Mouse (Mus musculus): ENCODE results near the gene Chchd1. TPM values are rescaled to one million over a fixed set of nuclear protein-coding genes. Genes with fewer than 3 reads are reported as not detected.

The Chchd1 gene
- polyA plus RNA-seq, 1 experiment from 2014 or later = 194 TPM

DNA sequence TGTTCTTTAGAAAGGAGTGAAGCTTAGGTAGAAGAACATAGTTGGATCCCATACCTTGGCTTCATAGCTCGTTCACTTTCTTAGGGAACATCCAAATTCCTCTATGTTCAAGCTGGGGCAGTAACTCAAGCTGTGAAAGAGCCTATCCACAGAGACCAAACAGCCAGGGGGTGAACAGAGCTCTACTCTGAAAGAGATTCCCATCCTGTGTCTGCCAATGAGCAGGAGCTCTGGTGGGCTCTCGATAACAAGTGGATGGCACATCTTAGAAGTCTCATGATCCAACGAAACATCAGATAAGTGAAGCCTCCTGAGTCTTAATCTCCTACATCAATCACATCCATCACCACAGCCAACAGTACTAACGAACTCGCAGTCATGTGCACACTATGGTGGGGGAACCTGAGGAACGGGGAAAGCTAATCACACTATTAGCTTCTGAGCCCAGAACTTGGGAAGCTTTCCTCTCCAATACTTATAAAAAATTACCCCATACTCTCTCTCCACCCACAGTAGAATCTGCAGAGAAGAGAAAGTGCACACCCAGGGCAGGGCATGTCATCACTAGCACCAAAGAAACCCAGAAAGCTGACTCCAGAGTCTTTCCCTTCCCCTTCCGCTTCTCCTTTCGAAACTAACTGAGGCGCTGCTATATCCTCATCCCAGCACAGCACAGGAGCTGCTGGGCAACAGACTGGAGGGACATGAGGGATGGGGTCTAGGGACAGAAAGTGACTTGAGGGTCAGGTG is 28.2 kb downstream of the Chchd1 start:
- Histone ChIP-seq H3K4me3 (replicated peaks; ENCODE audit: low read length) (no peak overlapping the region), H3K9me3 (ENCODE audit: control insufficient read depth, low read length) (no peaks in the 10 kb centered on the region), H3K36me3 (replicated peaks; ENCODE audit: control insufficient read depth, insufficient read depth) (peaks cover 56% of the 10 kb centered on the region), H3K4me1 (replicated peaks; ENCODE audit: control insufficient read depth, insufficient read depth, low read length) (peaks cover 10% of the 10 kb centered on the region), H3K27me3 (ENCODE audit: control insufficient read depth, insufficient read depth, low read length) (no peaks in the 10 kb centered on the region), H3K4me2 (replicated peaks) (no peak overlapping the region), H3K9ac (no peak overlapping the region), H3K27ac (no peak overlapping the region)
- WGBS = 94% methylated on average over 9 of the region's 9 CpGs
- no peak for DNase-seq (ENCODE audit: low spot score)
- ATAC-seq (ENCODE audit: low FRiP score) = no peak

DNA sequence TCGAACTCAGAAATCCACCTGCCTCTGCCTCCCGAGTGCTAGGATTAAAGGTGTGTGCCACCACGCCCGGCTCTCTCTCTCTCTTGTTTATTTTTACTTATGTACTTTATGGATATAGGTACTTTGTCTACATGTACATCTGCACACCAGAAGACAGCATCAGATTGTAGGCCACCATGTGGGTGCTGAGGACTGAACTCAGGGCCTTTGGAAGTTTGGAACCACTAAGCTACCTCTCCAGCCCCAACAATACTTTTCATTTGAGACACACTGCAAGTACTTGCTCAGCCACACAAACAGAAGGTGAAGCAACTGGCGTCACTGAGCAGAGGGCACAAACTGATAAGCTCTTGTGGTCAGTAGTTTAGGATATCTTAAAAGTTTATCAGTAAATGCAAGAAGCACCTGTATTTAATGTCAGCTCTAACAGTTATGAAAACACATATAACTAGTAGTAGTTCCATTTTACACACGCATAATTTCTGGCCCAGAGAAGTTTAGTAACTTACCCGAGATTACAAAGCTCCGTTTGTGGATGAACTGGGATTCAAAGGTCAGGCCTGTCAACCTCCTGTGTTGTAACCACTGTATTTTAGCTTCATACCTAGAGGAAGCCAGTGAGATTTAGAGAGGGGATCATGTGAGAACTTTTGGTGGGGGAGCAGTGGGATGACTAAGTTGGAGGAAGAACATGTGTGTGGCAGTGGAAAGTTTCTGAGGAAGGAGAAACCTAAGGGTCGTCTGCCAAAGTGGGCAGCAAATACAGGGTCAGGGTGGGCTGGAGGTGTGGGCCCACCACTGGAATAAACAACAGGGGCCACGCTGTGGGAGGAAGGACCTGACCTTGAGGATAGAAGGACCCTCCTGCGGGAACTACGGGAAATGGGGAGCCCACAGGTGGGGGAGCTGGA is 30.5 kb downstream of the Chchd1 start:
- 51% methylated on average over 12 of the region's 12 CpGs for WGBS
- H3K4me2 ChIP-seq (replicated peaks) = peak overlapping the region; percentile 91
- H3K4me1 ChIP-seq (replicated peaks; ENCODE audit: control insufficient read depth, insufficient read depth, low read length) = peaks cover 10% of the 10 kb centered on the region
- H3K4me3 ChIP-seq (replicated peaks; ENCODE audit: low read length) = peak overlapping the region; percentile 84
- peaks cover 52% of the 10 kb centered on the region for H3K36me3 ChIP-seq (replicated peaks; ENCODE audit: control insufficient read depth, insufficient read depth)
- no peaks in the 10 kb centered on the region for H3K9me3 ChIP-seq (ENCODE audit: control insufficient read depth, low read length)
- H3K27ac ChIP-seq = peak overlapping the region; percentile 78; the same call in 1 of the 2 replicates
- ATAC-seq (ENCODE audit: low FRiP score) (no peak), DNase-seq (ENCODE audit: low spot score) (no peak)
- H3K9ac ChIP-seq = peak overlapping the region; percentile 91
- H3K27me3 ChIP-seq (ENCODE audit: control insufficient read depth, insufficient read depth, low read length) = no peaks in the 10 kb centered on the region

DNA sequence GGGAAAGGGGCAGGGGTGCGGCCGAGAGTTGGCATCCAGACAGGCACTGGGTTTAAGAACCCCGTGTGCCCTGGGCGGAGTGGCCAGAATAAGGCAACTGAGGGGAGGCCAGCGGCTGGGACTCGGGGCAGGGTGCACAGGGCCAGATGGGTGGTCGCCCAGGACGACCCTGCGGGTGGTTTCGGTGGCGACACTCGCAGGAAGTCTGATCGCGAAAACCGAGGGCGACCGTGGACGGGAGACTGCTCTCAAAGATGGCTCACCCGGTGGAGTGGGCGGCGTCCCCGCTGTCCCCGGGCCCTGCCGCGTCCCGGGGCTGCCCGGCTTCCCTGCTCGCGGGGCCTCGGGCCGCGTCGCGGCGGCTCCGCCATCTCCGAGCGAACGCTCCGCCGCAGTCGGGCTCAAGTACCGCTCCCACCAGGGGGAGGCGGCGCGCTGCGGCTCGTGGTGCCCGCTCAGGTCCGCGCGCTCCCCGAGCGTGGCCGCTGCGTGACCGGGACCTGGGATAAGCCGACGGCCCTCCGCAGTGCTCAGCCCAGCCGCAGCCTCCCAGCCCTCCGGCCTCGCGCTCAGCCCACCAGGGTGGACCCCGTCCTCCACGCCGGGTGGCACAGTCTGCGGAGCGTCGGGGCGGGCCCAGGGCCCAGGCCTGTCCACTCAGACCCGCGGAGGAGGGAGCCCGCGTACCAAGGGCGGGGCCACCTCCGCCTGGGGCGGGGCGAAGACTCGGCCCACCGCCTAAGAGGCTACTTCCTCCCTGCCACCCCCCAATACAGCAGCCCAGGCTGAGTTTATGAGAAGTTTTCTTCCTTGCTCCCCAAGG is 31.4 kb downstream of the Chchd1 start, which contains the start of gene Ndst2:
TSS of gene Ndst2 (minus strand) at position 611 of the 823 bp plus-strand sequence.
- Histone ChIP-seq H3K27ac (peak within 1 kb of the TSS; percentile 78), H3K9me3 (ENCODE audit: control insufficient read depth, low read length) (no peaks in the 10 kb centered on the region), H3K4me2 (replicated peaks) (peak within 1 kb of the TSS; percentile 91), H3K9ac (peak within 1 kb of the TSS; percentile 91), H3K4me1 (replicated peaks; ENCODE audit: control insufficient read depth, insufficient read depth, low read length) (peaks cover 10% of the 10 kb centered on the region), H3K27me3 (ENCODE audit: control insufficient read depth, insufficient read depth, low read length) (no peaks in the 10 kb centered on the region), H3K4me3 (replicated peaks; ENCODE audit: low read length) (peak within 1 kb of the TSS; percentile 84), H3K36me3 (replicated peaks; ENCODE audit: control insufficient read depth, insufficient read depth) (peaks cover 52% of the 10 kb centered on the region)
- under 1% methylated on average over 75 of the region's 81 CpGs for WGBS
- DNase-seq (ENCODE audit: low spot score) = peak; percentile 83
- ATAC-seq (ENCODE audit: low FRiP score) = peak; percentile 98

DNA sequence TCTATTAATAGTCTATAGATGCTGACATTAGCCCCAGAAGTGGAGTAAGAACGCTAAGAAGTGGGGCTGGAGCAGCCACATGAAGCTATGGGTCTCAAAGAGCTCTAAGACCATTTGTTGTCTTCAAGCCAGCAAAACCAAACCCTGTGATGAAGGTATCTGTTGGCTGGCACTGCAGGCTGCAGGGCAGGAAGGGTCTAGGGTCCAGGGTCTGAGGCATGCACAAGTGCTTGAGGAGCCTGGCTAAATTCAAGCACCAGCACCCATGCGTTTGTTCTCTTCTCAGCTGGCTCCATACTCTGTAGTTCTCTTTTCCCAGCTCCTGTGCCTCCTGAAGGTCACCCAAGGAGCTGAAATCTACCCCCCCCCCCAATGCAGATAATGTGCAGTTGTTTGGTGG is 32.2 kb downstream of the Chchd1 start:
- WGBS = 76% methylated on average over 2 of the region's 2 CpGs

DNA sequence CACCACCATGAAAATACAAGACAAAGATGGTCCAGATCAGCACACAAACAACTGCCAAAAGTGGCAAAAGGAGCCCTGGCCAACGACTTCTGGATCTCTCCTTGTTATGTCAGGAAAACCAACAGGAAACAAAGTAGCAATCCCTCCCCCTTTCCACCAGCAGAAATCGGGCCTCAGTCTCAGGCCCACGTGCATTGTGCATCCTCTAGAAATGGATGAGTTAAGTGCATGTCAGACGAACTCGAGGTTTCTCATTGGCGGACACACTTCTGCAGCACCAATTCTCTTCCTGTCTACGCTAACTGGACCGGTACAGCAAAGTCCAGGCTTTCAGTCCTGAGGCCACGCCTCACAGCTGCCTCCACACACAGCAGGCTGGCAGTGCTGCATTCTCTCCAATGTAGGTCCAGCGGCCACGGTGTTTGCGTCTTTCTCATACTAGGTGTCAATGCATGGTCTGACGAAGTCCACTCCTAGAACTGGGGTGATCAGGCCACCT is 33.1 kb downstream of the Chchd1 start:
- 85% methylated on average over 13 of the region's 13 CpGs for WGBS
- ATAC-seq (ENCODE audit: low FRiP score) (no peak), DNase-seq (ENCODE audit: low spot score) (no peak)
- no peak overlapping the region for H3K27ac ChIP-seq
- no peaks in the 10 kb centered on the region for H3K9me3 ChIP-seq (ENCODE audit: control insufficient read depth, low read length)
- H3K9ac ChIP-seq = no peak overlapping the region
- no peak overlapping the region for H3K4me3 ChIP-seq (replicated peaks; ENCODE audit: low read length)
- H3K27me3 ChIP-seq (ENCODE audit: control insufficient read depth, insufficient read depth, low read length) = no peaks in the 10 kb centered on the region
- H3K36me3 ChIP-seq (replicated peaks; ENCODE audit: control insufficient read depth, insufficient read depth) = peaks cover 52% of the 10 kb centered on the region
- H3K4me1 ChIP-seq (replicated peaks; ENCODE audit: control insufficient read depth, insufficient read depth, low read length) = peaks cover 10% of the 10 kb centered on the region
- H3K4me2 ChIP-seq (replicated peaks) = no peak overlapping the region

More for the DNA sequence above, 32.2 kb downstream of the Chchd1 start:
- Histone ChIP-seq H3K27me3 (ENCODE audit: control insufficient read depth, insufficient read depth, low read length) (no peaks in the 10 kb centered on the region), H3K36me3 (replicated peaks; ENCODE audit: control insufficient read depth, insufficient read depth) (peaks cover 52% of the 10 kb centered on the region), H3K9ac (no peak overlapping the region), H3K4me3 (replicated peaks; ENCODE audit: low read length) (no peak overlapping the region), H3K4me2 (replicated peaks) (peak overlapping the region; percentile 91; the same call in 1 of the 2 replicates), H3K9me3 (ENCODE audit: control insufficient read depth, low read length) (no peaks in the 10 kb centered on the region), H3K27ac (no peak overlapping the region), H3K4me1 (replicated peaks; ENCODE audit: control insufficient read depth, insufficient read depth, low read length) (peaks cover 10% of the 10 kb centered on the region)
- ATAC-seq (ENCODE audit: low FRiP score) (no peak), DNase-seq (ENCODE audit: low spot score) (no peak)

DNA sequence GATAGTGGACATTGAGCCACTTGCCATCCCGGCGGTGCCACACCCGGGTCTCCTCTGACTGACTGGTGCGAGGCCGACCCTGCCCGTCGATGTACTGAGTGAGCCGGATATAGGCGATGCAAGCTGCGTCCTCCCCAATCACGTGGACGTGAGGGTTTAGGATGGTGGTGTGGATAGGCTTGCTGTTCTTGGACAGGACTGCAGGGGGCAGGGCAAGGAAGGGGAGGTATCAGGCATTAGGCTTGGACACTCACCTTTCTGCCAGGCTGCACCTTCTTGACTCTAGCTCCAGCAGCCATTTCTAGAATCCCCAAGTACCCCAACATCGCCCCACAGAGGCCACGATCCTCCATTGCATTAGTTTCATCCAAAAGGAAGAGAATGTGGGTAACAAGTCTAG is 34.5 kb downstream of the Chchd1 start:
- no peak overlapping the region for H3K4me2 ChIP-seq (replicated peaks)
- 40% methylated on average over 14 of the region's 14 CpGs for WGBS
- H3K4me1 ChIP-seq (replicated peaks; ENCODE audit: control insufficient read depth, insufficient read depth, low read length) = peaks cover 10% of the 10 kb centered on the region
- no peak overlapping the region for H3K9ac ChIP-seq
- H3K36me3 ChIP-seq (replicated peaks; ENCODE audit: control insufficient read depth, insufficient read depth) = peaks cover 64% of the 10 kb centered on the region
- H3K27ac ChIP-seq = no peak overlapping the region
- DNase-seq (ENCODE audit: low spot score) (no peak), ATAC-seq (ENCODE audit: low FRiP score) (no peak)
- no peaks in the 10 kb centered on the region for H3K27me3 ChIP-seq (ENCODE audit: control insufficient read depth, insufficient read depth, low read length)
- H3K4me3 ChIP-seq (replicated peaks; ENCODE audit: low read length) = no peak overlapping the region
- H3K9me3 ChIP-seq (ENCODE audit: control insufficient read depth, low read length) = no peaks in the 10 kb centered on the region

DNA sequence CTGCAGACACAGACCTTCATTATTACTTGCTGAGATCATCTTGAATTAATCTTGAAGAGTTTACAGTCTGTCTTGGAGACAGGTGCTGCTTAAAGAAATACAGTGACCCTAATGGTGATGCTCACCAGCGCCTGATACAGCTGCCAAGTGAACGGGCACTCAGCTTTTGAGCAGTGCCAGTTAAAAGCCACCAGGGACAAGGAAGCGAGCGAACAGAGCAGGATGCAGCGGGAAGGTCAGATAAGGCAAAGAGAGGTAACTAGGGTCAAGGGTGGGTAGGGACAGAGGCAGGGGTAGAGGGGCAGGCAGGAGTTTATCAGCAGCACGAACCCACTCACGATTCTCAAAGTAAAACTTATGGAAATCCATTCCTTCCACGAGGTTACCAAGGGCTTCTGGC is 35.7 kb downstream of the Chchd1 start:
- Histone ChIP-seq H3K27me3 (ENCODE audit: control insufficient read depth, insufficient read depth, low read length) (no peaks in the 10 kb centered on the region), H3K27ac (no peak overlapping the region), H3K9me3 (ENCODE audit: control insufficient read depth, low read length) (no peaks in the 10 kb centered on the region), H3K4me3 (replicated peaks; ENCODE audit: low read length) (no peak overlapping the region), H3K9ac (no peak overlapping the region), H3K4me1 (replicated peaks; ENCODE audit: control insufficient read depth, insufficient read depth, low read length) (peaks cover 4% of the 10 kb centered on the region), H3K4me2 (replicated peaks) (no peak overlapping the region), H3K36me3 (replicated peaks; ENCODE audit: control insufficient read depth, insufficient read depth) (peaks cover 72% of the 10 kb centered on the region)
- 94% methylated on average over 8 of the region's 8 CpGs for WGBS
- ATAC-seq (ENCODE audit: low FRiP score) = no peak
- DNase-seq (ENCODE audit: low spot score) = no peak

DNA sequence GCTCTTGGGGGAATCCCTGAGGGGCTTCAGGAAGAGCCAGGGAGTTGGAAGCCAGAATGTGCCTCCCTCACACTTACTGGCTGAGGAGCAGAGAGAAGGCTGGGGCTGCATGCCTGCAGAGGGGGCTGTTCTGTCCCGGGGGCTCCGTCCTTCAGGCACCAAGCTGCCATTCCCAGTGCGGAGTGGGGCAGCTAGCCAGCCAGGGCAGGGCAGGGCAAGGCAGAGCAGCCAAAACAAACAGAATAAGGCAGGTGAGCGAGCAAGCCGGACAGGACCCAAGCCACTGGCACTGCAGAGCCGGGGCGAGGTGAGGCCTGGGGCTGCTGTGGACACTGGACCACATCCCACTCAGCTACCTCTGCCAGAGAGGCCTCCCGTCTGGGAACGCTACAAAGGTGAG is 38.5 kb downstream of the Chchd1 start:
- H3K4me3 ChIP-seq (replicated peaks; ENCODE audit: low read length) = no peak overlapping the region
- H3K4me2 ChIP-seq (replicated peaks) = no peak overlapping the region
- H3K27me3 ChIP-seq (ENCODE audit: control insufficient read depth, insufficient read depth, low read length) = no peaks in the 10 kb centered on the region
- no peaks in the 10 kb centered on the region for H3K4me1 ChIP-seq (replicated peaks; ENCODE audit: control insufficient read depth, insufficient read depth, low read length)
- no peak for ATAC-seq (ENCODE audit: low FRiP score)
- H3K9ac ChIP-seq = no peak overlapping the region
- H3K36me3 ChIP-seq (replicated peaks; ENCODE audit: control insufficient read depth, insufficient read depth) = peaks cover 87% of the 10 kb centered on the region
- WGBS = 93% methylated on average over 9 of the region's 9 CpGs
- no peak overlapping the region for H3K27ac ChIP-seq
- no peaks in the 10 kb centered on the region for H3K9me3 ChIP-seq (ENCODE audit: control insufficient read depth, low read length)
- no peak for DNase-seq (ENCODE audit: low spot score)

Data from hindbrain, embryonic 14.5 days (tissue).